Mouse (Mus musculus) C2C12 (cell line): ENCODE measurements around the gene Ciita. TPM values are rescaled to one million over a fixed set of nuclear protein-coding genes. Genes with fewer than 3 reads are reported as not detected.

Source experiments
- H3K27me3 ChIP-seq: one replicate; pipeline ENCODE4 v1.6.1; 2011; ENCODE audit not compliant: control insufficient read depth, insufficient read depth, insufficient read length
- H3K36me3 ChIP-seq: one replicate; pipeline ENCODE4 v1.6.1; 2011; ENCODE audit not compliant: control insufficient read depth, insufficient read depth
- H3K4me3 ChIP-seq: one replicate; pipeline ENCODE4 v1.5.1; 2011; ENCODE audit warnings: mild to moderate bottlenecking, control low read depth; ENCODE audit not compliant: poor library complexity, insufficient read depth, severe bottlenecking
- H3K79me2 ChIP-seq: one replicate; pipeline ENCODE4 v1.6.1; 2011; ENCODE audit not compliant: control insufficient read depth, insufficient read depth
- H3K79me3 ChIP-seq: one replicate; pipeline ENCODE4 v1.6.1; 2011; ENCODE audit warnings: low read depth, control low read depth
- H3ac ChIP-seq: one replicate; pipeline ENCODE3; 2011; ENCODE audit warnings: low read depth; ENCODE audit not compliant: control insufficient read depth, insufficient read length
- CEBPB ChIP-seq: IDR thresholded peaks from one replicate; pipeline ENCODE4 v1.6.1; 2011; ENCODE audit warnings: low read depth, mild to moderate bottlenecking, control low read depth, moderate library complexity
- CTCF ChIP-seq: IDR thresholded peaks from one replicate; pipeline ENCODE4 v1.5.1; 2011; ENCODE audit not compliant: control insufficient read depth, insufficient read depth, insufficient read length
- FOSL1 ChIP-seq: IDR thresholded peaks from one replicate; pipeline ENCODE4 v1.8.0; 2011; ENCODE audit warnings: mild to moderate bottlenecking, low read length; ENCODE audit not compliant: poor library complexity, insufficient read depth, severe bottlenecking
- MAX ChIP-seq: IDR thresholded peaks from one replicate; pipeline ENCODE4 v1.6.1; 2011; ENCODE audit warnings: mild to moderate bottlenecking, control low read depth
- MYOD1 ChIP-seq: IDR thresholded peaks from one replicate; pipeline ENCODE4 v1.6.1; 2011; ENCODE audit warnings: low read depth; ENCODE audit not compliant: control insufficient read depth, insufficient read length
- MYOG ChIP-seq: IDR thresholded peaks from one replicate; pipeline ENCODE4 v1.6.1; 2011; ENCODE audit not compliant: control insufficient read depth, insufficient read length; ENCODE audit errors: extremely low read depth
- USF1 ChIP-seq: IDR thresholded peaks from one replicate; pipeline ENCODE4 v1.6.1; 2011; ENCODE audit warnings: low read depth, mild to moderate bottlenecking, control low read depth, moderate library complexity
- polyA plus RNA-seq: library from polyadenylated mRNA; unstranded; fragments of >200 nt; fragmentation: generic; extraction: Trizol; gene quantifications from one replicate; pipeline ENCODE4 v1.2.1, GENCODE M21; 2012; ENCODE audit warnings: missing spikeins

Ciita gene
- polyA plus RNA-seq, 1 experiment: not detected

DNA sequence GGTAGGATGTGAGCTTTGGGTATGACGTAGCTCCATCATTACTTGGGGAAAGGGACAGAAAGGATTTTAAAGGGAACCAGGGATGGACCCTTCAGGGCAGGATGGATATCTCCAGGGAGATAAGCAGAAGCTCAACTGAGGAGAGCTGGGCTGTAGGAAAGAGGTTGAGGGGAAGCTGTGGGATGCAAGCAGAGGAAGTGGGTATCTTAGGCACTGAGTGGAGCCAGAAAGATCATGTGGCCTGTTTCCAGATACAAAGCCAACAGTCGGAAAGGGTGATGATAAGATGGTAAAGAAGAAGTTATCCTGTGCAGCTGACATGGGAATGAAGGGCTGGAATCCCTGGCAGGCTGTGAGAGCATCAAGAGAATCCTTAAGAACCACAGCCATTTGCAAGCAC is 18.7 kb upstream of the Ciita start:
- TF ChIP-seq CEBPB (no peak), FOSL1 (no peak), USF1 (no peak)
- Histone ChIP-seq H3ac (no peak overlapping the region), H3K27me3 (no peaks in the 10 kb centered on the region), H3K79me2 (no peaks in the 10 kb centered on the region), H3K4me3 (no peak overlapping the region), H3K36me3 (no peaks in the 10 kb centered on the region), H3K79me3 (no peaks in the 10 kb centered on the region)

DNA sequence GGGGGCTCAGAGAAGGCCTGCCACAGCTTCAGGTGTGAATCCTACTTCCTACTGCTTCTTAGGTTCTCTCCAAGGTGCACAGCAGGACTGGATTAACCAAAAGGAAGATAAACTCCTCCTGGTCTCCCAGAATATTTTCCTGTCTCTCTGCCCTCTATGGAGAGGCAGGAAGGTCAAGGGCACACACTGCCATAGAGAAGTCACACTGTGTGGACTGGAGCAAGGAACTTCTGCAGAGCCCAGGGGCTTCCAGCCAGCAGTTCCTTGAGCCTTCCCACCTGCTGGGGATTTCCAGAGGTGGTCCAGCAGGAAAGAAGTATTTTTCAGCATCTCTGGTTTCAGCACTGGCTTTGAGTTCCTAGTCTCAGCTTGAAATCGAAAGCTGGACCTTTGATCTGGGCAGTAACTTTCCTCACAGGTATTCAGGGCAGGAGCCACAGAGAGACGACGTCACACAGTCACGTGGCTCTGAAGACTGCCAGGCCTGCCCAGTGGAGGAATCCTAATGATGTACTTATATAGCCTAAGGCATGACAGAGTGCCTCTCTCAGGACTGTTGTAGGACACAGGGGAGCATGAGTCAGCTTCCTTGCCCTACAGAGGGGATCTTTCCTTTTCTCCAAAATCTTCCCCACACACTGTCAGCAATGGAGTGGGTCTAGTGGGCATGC is 14.7 kb upstream of the Ciita start:
- no peaks in the 10 kb centered on the region for H3K79me3 ChIP-seq
- TF ChIP-seq MAX: no peak
- peak; percentile 66 for TF ChIP-seq USF1
- H3K36me3 ChIP-seq: no peaks in the 10 kb centered on the region
- H3K4me3 ChIP-seq: no peak overlapping the region
- H3K79me2 ChIP-seq: no peaks in the 10 kb centered on the region
- H3ac ChIP-seq: no peak overlapping the region
- H3K27me3 ChIP-seq: peaks cover 3% of the 10 kb centered on the region

DNA sequence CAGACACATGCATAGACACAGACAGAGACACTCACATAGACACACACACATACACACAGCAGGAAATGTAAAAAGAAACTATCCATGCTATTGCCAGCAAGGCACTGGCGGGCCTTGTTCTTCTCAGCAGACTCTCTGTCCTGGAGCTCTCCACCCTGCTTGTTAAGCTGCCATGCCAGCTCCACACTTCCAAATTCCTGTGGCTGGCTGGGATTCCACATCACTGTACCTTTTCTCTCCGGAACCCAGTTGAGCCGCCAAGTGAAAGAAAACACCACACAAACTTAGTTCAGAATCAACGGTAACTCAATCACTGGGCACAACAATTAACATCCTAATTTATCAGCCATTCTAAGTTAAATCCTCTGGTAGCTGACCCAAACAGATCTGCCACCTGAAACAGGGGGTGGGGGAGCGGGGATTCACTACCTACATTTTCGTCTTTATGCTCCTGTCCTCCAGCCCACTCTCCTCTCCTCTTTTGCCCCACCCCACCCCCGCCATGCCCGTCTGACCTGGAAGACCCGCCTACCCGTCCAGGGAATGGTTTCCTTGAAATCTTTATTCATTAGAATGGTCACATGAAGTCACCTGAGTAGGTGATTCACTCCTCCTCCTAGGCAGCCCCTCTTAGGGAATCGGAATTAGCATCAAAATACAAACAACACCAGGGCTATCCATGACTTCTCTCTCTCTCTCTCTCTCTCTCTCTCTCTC is 12.3 kb upstream of the Ciita start:
- no peaks in the 10 kb centered on the region for H3K79me2 ChIP-seq
- no peak overlapping the region for H3ac ChIP-seq
- H3K36me3 ChIP-seq: no peaks in the 10 kb centered on the region
- TF ChIP-seq CEBPB (no peak), MYOG (no peak), MAX (no peak), USF1 (no peak), MYOD1 (no peak), FOSL1 (no peak), CTCF (no peak)
- no peak overlapping the region for H3K4me3 ChIP-seq
- no peaks in the 10 kb centered on the region for H3K79me3 ChIP-seq
- H3K27me3 ChIP-seq: peaks cover 7% of the 10 kb centered on the region

DNA sequence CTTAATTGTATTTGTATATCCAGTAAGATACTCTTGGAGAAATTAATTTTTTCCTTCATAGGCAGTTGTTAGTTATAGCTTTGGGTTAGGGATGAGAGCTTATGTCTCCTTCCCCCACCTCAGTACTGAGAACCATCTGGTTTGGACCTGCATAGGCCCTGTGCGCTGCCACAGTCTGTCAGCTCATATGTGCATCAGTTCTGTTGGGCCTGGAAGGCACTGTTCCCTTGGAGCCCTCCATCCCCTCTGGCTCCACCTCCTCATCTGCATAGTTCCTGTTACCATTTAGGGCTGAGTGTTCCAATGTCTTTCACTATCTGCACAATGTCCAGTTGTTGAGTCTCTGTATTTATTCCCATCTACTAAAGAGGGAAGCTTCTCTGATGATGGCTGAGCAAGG is 11.7 kb upstream of the Ciita start:
- Histone ChIP-seq H3K36me3 (no peaks in the 10 kb centered on the region), H3K79me3 (no peaks in the 10 kb centered on the region), H3K27me3 (peaks cover 11% of the 10 kb centered on the region), H3K4me3 (no peak overlapping the region), H3ac (no peak overlapping the region), H3K79me2 (no peaks in the 10 kb centered on the region)
- TF ChIP-seq USF1 (no peak), MAX (no peak), FOSL1 (no peak), MYOD1 (no peak)

DNA sequence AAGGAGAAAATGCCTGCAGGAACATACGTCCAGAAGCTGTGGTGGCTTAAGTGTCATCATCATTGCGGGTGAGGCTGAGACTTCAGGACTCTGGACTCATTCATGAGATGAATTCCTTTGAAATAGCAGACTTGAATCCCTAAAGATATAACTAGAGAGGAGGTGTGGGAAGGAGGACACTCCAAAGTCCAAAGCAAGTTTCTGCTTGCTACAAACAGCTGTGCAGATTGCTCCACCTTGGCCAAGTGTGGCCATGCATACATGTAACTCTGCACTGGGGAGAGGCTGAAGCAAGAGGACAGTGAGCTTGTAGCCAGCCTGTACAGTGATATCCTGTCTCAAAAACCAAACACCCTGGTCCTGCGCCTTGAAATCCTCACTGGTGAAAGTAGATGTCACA is 7.9 kb upstream of the Ciita start:
- Histone ChIP-seq H3K36me3 (no peaks in the 10 kb centered on the region), H3K79me2 (no peaks in the 10 kb centered on the region), H3ac (no peak overlapping the region), H3K27me3 (peaks cover 14% of the 10 kb centered on the region), H3K4me3 (no peak overlapping the region), H3K79me3 (no peaks in the 10 kb centered on the region)
- TF ChIP-seq USF1 (no peak), CTCF (no peak), MYOD1 (no peak), MYOG (no peak), CEBPB (no peak), FOSL1 (no peak), MAX (no peak)

DNA sequence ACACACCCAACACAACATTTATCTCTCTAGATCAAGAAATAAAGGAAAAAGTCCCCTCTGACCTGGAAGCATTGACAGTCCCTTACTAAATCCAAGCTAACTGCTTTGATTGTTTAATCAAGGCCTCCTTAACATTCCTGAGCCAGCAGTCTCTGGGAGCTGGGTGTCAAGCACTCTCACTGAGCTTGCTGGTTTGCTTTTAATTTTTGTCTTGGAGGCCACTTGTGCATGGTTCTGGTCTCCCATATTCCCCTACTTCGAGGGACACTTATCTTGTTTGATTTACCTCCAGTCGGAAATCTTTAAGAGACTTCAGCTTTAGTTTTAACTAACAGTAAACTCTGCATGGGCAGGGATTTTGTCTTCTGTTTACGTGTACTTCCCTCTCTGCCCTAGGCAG is 4.9 kb upstream of the Ciita start:
- Histone ChIP-seq H3ac (no peak overlapping the region), H3K27me3 (peaks cover 30% of the 10 kb centered on the region), H3K4me3 (no peak overlapping the region), H3K79me2 (no peaks in the 10 kb centered on the region), H3K36me3 (no peaks in the 10 kb centered on the region), H3K79me3 (no peaks in the 10 kb centered on the region)
- TF ChIP-seq MYOG (no peak), USF1 (no peak), MAX (no peak), CEBPB (no peak), MYOD1 (no peak), CTCF (no peak), FOSL1 (no peak)
